8 mouse cellular contexts compared by ENCODE assay signal in genomic region chr1:134361857-134362212, GRCm38 (mm10). TPM values are rescaled to one million over a fixed set of nuclear protein-coding genes. Genes with fewer than 3 reads are reported as not detected.
DNase-seq lines count a peak whose midpoint lies in the region; ATAC-seq and TF ChIP-seq lines count a peak whose summit lies in the region.

Tmem183a (minus strand) TSS chr1:134361979.

- peak; percentile 99 for ATAC-seq in forebrain, embryonic 12.5 days (ENCODE audit: low FRiP score)
- ATAC-seq in heart, postnatal 0 days (ENCODE audit: insufficient read depth, low read depth), result peak; percentile 99
- ATAC-seq in liver, embryonic 16.5 days (ENCODE audit: low read depth), result peak; percentile 97
- peak; percentile 97 for ATAC-seq in neural tube, embryonic 13.5 days (ENCODE audit: low read depth)

- peaks cover 2 to 17% of the 10 kb centered on the region in 2 experiments; a peak in 3 of 4 replicates for H3K4me1 ChIP-seq in CH12.LX (ENCODE audit: control insufficient read depth in 1 of 2, insufficient read depth in 2 of 2)
- peaks cover 15% of the 10 kb centered on the region for H3K4me1 ChIP-seq in forebrain, embryonic 12.5 days
- peaks cover 6% of the 10 kb centered on the region for H3K4me1 ChIP-seq in heart, postnatal 0 days (ENCODE audit: control insufficient read depth, insufficient read depth)
- H3K4me1 ChIP-seq in liver, embryonic 16.5 days (ENCODE audit: control insufficient read depth, low read depth, low read length), result peaks cover 15% of the 10 kb centered on the region
- H3K4me1 ChIP-seq in neural tube, embryonic 13.5 days (replicated peaks), result peaks cover 32% of the 10 kb centered on the region
- H3K4me1 ChIP-seq in testis, adult 2 months (ENCODE audit: control insufficient read depth, insufficient read depth, low read length), result peaks cover 5% of the 10 kb centered on the region

- peak within 1 kb of the TSS; percentile 97 for H3K9ac ChIP-seq in CH12.LX (ENCODE audit: insufficient read depth, low read depth)
- H3K9ac ChIP-seq in forebrain, embryonic 12.5 days, result peak within 1 kb of the TSS; percentile 93
- peak within 1 kb of the TSS; percentile 95 for H3K9ac ChIP-seq in heart, postnatal 0 days (replicated peaks; ENCODE audit: low read depth, low read length)
- H3K9ac ChIP-seq in liver, embryonic 16.5 days (ENCODE audit: low read depth, low read length), result peak within 1 kb of the TSS; percentile 83
- peak within 1 kb of the TSS; percentile 93 for H3K9ac ChIP-seq in neural tube, embryonic 13.5 days

- no peak within 1 kb of the TSS for H3K27ac ChIP-seq in CH12.LX (ENCODE audit: insufficient read depth, low read depth)
- H3K27ac ChIP-seq in forebrain, embryonic 12.5 days, result peak within 1 kb of the TSS; percentile 76
- H3K27ac ChIP-seq in heart, postnatal 0 days (ENCODE audit: low read depth), result peak within 1 kb of the TSS; percentile 83
- H3K27ac ChIP-seq in liver, embryonic 16.5 days (ENCODE audit: low read length), result peak within 1 kb of the TSS; percentile 95
- peak within 1 kb of the TSS; percentile 87 for H3K27ac ChIP-seq in neural tube, embryonic 13.5 days (replicated peaks)
- H3K27ac ChIP-seq in testis, adult 2 months (ENCODE audit: control insufficient read depth, insufficient read depth, low read depth, low read length), result peak within 1 kb of the TSS; percentile 90

- no peak for TF ChIP-seq RAD21 in CH12.LX (IDR thresholded peaks at IDR 0.05; ENCODE audit: low read depth, low read length)

- in situ Hi-C loops in CH12.LX (cut with MboI; ENCODE audit: low pct_ligation_motif_present, low pct_unique_long_range_greater_than_20kb, low sequenced_read_pairs), result no loop called here

- WGBS in forebrain, embryonic 12.5 days, result under 1% methylated on average over 32 of the region's 38 CpGs
- WGBS in heart, postnatal 0 days, result under 1% methylated on average over 38 of the region's 38 CpGs
- WGBS in liver, embryonic 16.5 days (ENCODE audit: insufficient replicate concordance), result under 1% methylated on average over 38 of the region's 38 CpGs
- under 1% methylated on average over 38 of the region's 38 CpGs for WGBS in neural tube, embryonic 13.5 days

- peak; percentile 92 for DNase-seq in CH12.LX (ENCODE audit: extremely low read depth)
- DNase-seq in c-Kit-positive CD71-positive TER-119-negative erythroid progenitor cells, embryonic 14.5 days (ENCODE audit: low read depth), result peak; percentile 91
- peak; percentile 94 for DNase-seq in heart, postnatal 0 days (ENCODE audit: low spot score)
- peak; percentile 97 to 98 for DNase-seq in kidney, postnatal 4 days

- H3K4me2 ChIP-seq in CH12.LX (ENCODE audit: insufficient read depth, low read depth, poor library complexity, severe bottlenecking), result peak within 1 kb of the TSS; percentile 98
- peak within 1 kb of the TSS; percentile 80 for H3K4me2 ChIP-seq in forebrain, embryonic 12.5 days
- H3K4me2 ChIP-seq in heart, postnatal 0 days (ENCODE audit: low read depth, low read length), result peak within 1 kb of the TSS; percentile 89
- H3K4me2 ChIP-seq in liver, embryonic 16.5 days (ENCODE audit: low read depth, low read length), result peak within 1 kb of the TSS; percentile 83
- H3K4me2 ChIP-seq in neural tube, embryonic 13.5 days, result peak within 1 kb of the TSS; percentile 86

- H3K27me3 ChIP-seq in CH12.LX (replicated peaks), result no peaks in the 10 kb centered on the region
- H3K27me3 ChIP-seq in forebrain, embryonic 12.5 days, result no peaks in the 10 kb centered on the region; the same call in 1 of the 2 replicates
- H3K27me3 ChIP-seq in heart, postnatal 0 days (ENCODE audit: control insufficient read depth, insufficient read depth, low read length), result no peaks in the 10 kb centered on the region
- H3K27me3 ChIP-seq in liver, embryonic 16.5 days (ENCODE audit: control insufficient read depth, insufficient read depth, low read depth, low read length), result no peaks in the 10 kb centered on the region
- no peaks in the 10 kb centered on the region; the same call in 1 of the 2 replicates for H3K27me3 ChIP-seq in neural tube, embryonic 13.5 days
- H3K27me3 ChIP-seq in testis, adult 2 months (ENCODE audit: control insufficient read depth, insufficient read depth, low read length), result no peaks in the 10 kb centered on the region

- peak; percentile 99 for TF ChIP-seq POLR2A in CH12.LX (IDR thresholded peaks at IDR 0.05; ENCODE audit: low read depth, low read length)
- TF ChIP-seq POLR2A in testis, adult 2 months (IDR thresholded peaks at IDR 0.05; ENCODE audit: control insufficient read depth, low read depth, low read length), result peak; percentile 95

- H3K9me3 ChIP-seq in CH12.LX (replicated peaks; ENCODE audit: low read length), result no peaks in the 10 kb centered on the region
- no peaks in the 10 kb centered on the region for H3K9me3 ChIP-seq in forebrain, embryonic 12.5 days
- no peaks in the 10 kb centered on the region for H3K9me3 ChIP-seq in heart, postnatal 0 days (replicated peaks; ENCODE audit: control insufficient read depth, low read length)
- H3K9me3 ChIP-seq in liver, embryonic 16.5 days (replicated peaks; ENCODE audit: control insufficient read depth, low read length), result no peaks in the 10 kb centered on the region
- H3K9me3 ChIP-seq in neural tube, embryonic 13.5 days, result no peaks in the 10 kb centered on the region

- H3K36me3 ChIP-seq in CH12.LX (replicated peaks in 1 of 2; ENCODE audit: control insufficient read depth in 1 of 2, insufficient read depth in 1 of 2, low read length in 1 of 2), result peaks cover 18 to 34% of the 10 kb centered on the region in 2 experiments
- peaks cover 23% of the 10 kb centered on the region for H3K36me3 ChIP-seq in forebrain, embryonic 12.5 days (replicated peaks)
- H3K36me3 ChIP-seq in heart, postnatal 0 days (replicated peaks; ENCODE audit: control insufficient read depth, insufficient read depth, low read length), result peaks cover 30% of the 10 kb centered on the region
- H3K36me3 ChIP-seq in liver, embryonic 16.5 days (ENCODE audit: control insufficient read depth, insufficient read depth), result peaks cover 14% of the 10 kb centered on the region
- peaks cover 27% of the 10 kb centered on the region for H3K36me3 ChIP-seq in neural tube, embryonic 13.5 days
- no peaks in the 10 kb centered on the region; the same call in none of the 2 replicates for H3K36me3 ChIP-seq in testis, adult 2 months (ENCODE audit: control insufficient read depth, insufficient read depth, low read length)

- no peak for TF ChIP-seq CTCF in CH12.LX (conservative IDR thresholded peaks at IDR 0.05 in 1 of 2, IDR thresholded peaks at IDR 0.05 in 1 of 2; ENCODE audit: low read depth in 2 of 2, low read length in 2 of 2)
- TF ChIP-seq CTCF in heart, postnatal 0 days (IDR thresholded peaks at IDR 0.05; ENCODE audit: low read depth), result no peak
- no peak for TF ChIP-seq CTCF in testis, adult 2 months (IDR thresholded peaks at IDR 0.05; ENCODE audit: control insufficient read depth, insufficient read depth, insufficient replicate concordance, low read depth, low read length)

- TF ChIP-seq EP300 in CH12.LX (IDR thresholded peaks at IDR 0.05; ENCODE audit: low read length), result no peak; the same call in 1 of the 2 replicates
- TF ChIP-seq EP300 in heart, postnatal 0 days (IDR thresholded peaks at IDR 0.05; ENCODE audit: low read depth), result peak; percentile 84

- peaks cover 25% of the 10 kb centered on the region for H3K79me2 ChIP-seq in CH12.LX (replicated peaks; ENCODE audit: control insufficient read depth, extremely low read depth, insufficient read depth, poor library complexity, severe bottlenecking)

- H3K4me3 ChIP-seq in CH12.LX (replicated peaks in 1 of 3; ENCODE audit: low read depth in 2 of 3, low read length in 2 of 3, poor library complexity in 1 of 3), result peak within 1 kb of the TSS; percentile 85 to 99 (median 89)
- H3K4me3 ChIP-seq in forebrain, embryonic 12.5 days (replicated peaks), result peak within 1 kb of the TSS; percentile 92
- peak within 1 kb of the TSS; percentile 91 for H3K4me3 ChIP-seq in heart, postnatal 0 days (ENCODE audit: low read depth, low read length)
- peak within 1 kb of the TSS; percentile 71 for H3K4me3 ChIP-seq in liver, embryonic 16.5 days (ENCODE audit: low read depth, low read length)
- H3K4me3 ChIP-seq in neural tube, embryonic 13.5 days, result peak within 1 kb of the TSS; percentile 92
- H3K4me3 ChIP-seq in testis, adult 2 months (ENCODE audit: control insufficient read depth, low read depth, low read length), result peak within 1 kb of the TSS; percentile 99

- dilution Hi-C loops in CH12.LX (cut with MboI; ENCODE audit: extremely low pct_ligation_motif_present, extremely low pct_unique_long_range_greater_than_20kb, low sequenced_read_pairs), result no loop called here

TF ChIP-seq in CH12.LX, 34 proteins besides CTCF, POLR2A, EP300 and RAD21 (continues in another document):
- TF ChIP-seq MAX (IDR thresholded peaks at IDR 0.05; ENCODE audit: low read length) (peak; percentile 59; the same call in 1 of the 2 replicates), ZC3H11A (IDR thresholded peaks at IDR 0.05; ENCODE audit: low read depth, low read length) (no peak), JUN (IDR thresholded peaks at IDR 0.05; ENCODE audit: insufficient read depth, low read depth, low read length) (peak; percentile 21; the same call in 1 of the 2 replicates), TBP (conservative IDR thresholded peaks at IDR 0.05; ENCODE audit: low read depth, low read length) (peak; percentile 79), ZKSCAN1 (IDR thresholded peaks at IDR 0.05; ENCODE audit: borderline replicate concordance, low read depth, low read length) (no peak), HCFC1 (IDR thresholded peaks at IDR 0.05; ENCODE audit: low read depth, low read length) (peak; percentile 87), TCF12 (IDR thresholded peaks at IDR 0.05; ENCODE audit: low read depth, low read length) (peak; percentile 91), MEF2A (IDR thresholded peaks at IDR 0.05; ENCODE audit: borderline replicate concordance, low read depth, low read length) (peak; percentile 47; the same call in 1 of the 2 replicates), SIN3A (IDR thresholded peaks at IDR 0.05; ENCODE audit: low read length) (peak; percentile 79), NELFE (IDR thresholded peaks at IDR 0.05; ENCODE audit: low read depth, low read length) (peak; percentile 98), ZMIZ1 (IDR thresholded peaks at IDR 0.05; ENCODE audit: low read depth, low read length) (peak; percentile 92), GABPA (IDR thresholded peaks at IDR 0.05; ENCODE audit: insufficient replicate concordance, low read depth, low read length) (no peak; the same call in 1 of the 2 replicates)

RNA-seq across cellular contexts. Expression of gene Tmem183a, which starts in this region (rescaled TPM):
- total RNA-seq in CH12.LX (2012; rRNA removed), result 41.5 and 52.0 TPM in 2 replicates
- 73.6 and 75.6 TPM in 2 replicates for total RNA-seq in CH12.LX (2014; rRNA removed)
- polyA plus RNA-seq in CH12.LX (2012; ENCODE audit: insufficient read length, low read depth), result 61.1 and 82.4 TPM in 2 replicates
- polyA plus RNA-seq in forebrain, embryonic 12.5 days (2016; fragmentation: Nextera tagmentation; extraction: Ambion mirVana), result 130 and 131 TPM in 2 replicates
- 51.8 and 59.8 TPM in 2 replicates for total RNA-seq in heart, postnatal 0 days (2014; rRNA removed; ENCODE audit: low replicate concordance)
- polyA plus RNA-seq in heart, postnatal 0 days (2015; fragmentation: Nextera tagmentation; extraction: Ambion mirVana), result 30.1 and 31.1 TPM in 2 replicates
- 48.7 and 51.6 TPM in 2 replicates for polyA plus RNA-seq in liver, embryonic 16.5 days (2015; fragmentation: Nextera tagmentation; extraction: Ambion mirVana)
- polyA plus RNA-seq in neural tube, embryonic 13.5 days (2015; fragmentation: Nextera tagmentation; extraction: Ambion mirVana), result 105 and 117 TPM in 2 replicates
- 116 and 127 TPM in 2 replicates for polyA plus RNA-seq in testis, adult 2 months (2012; rRNA removed)
